Mouse (Mus musculus): ENCODE measurements around the gene Prune1. TPM values are rescaled to one million over a fixed set of nuclear protein-coding genes. Genes with fewer than 3 reads are reported as not detected.

Prune1 gene
- polyA plus RNA-seq, 1 experiment, result 0.08 TPM

GRCm38 (mm10) chr3:95293537-95293936 lies 11.7 kb upstream of the Prune1 start:
- Histone ChIP-seq H3K27me3 (ENCODE audit: control insufficient read depth) (no peaks in the 10 kb centered on the region), H3K36me3 (ENCODE audit: control insufficient read depth) (peaks cover 80% of the 10 kb centered on the region), H3K4me3 (replicated peaks) (no peak overlapping the region), H3K4me1 (ENCODE audit: control insufficient read depth) (peaks cover 14% of the 10 kb centered on the region), H3K9me3 (ENCODE audit: control insufficient read depth, low read length) (no peaks in the 10 kb centered on the region)
- TF ChIP-seq GATA1 (IDR thresholded peaks at IDR 0.05; ENCODE audit: low read length), result no peak
- no peak for TF ChIP-seq TAL1 (IDR thresholded peaks at IDR 0.05; ENCODE audit: low read length)

GRCm38 (mm10) chr3:95292899-95293298 lies 11.0 kb upstream of the Prune1 start:
- peaks cover 14% of the 10 kb centered on the region for H3K4me1 ChIP-seq (ENCODE audit: control insufficient read depth)
- no peaks in the 10 kb centered on the region for H3K9me3 ChIP-seq (ENCODE audit: control insufficient read depth, low read length)
- no peak overlapping the region for H3K4me3 ChIP-seq (replicated peaks)
- peaks cover 84% of the 10 kb centered on the region for H3K36me3 ChIP-seq (ENCODE audit: control insufficient read depth)
- no peaks in the 10 kb centered on the region for H3K27me3 ChIP-seq (ENCODE audit: control insufficient read depth)
- TF ChIP-seq TAL1 (IDR thresholded peaks at IDR 0.05; ENCODE audit: low read length), result no peak
- no peak for TF ChIP-seq GATA1 (IDR thresholded peaks at IDR 0.05; ENCODE audit: low read length)

- no peaks in the 10 kb centered on the region for H3K27me3 ChIP-seq (ENCODE audit: control insufficient read depth)
- peaks cover 15% of the 10 kb centered on the region for H3K4me1 ChIP-seq (ENCODE audit: control insufficient read depth)
- TF ChIP-seq TAL1 (IDR thresholded peaks at IDR 0.05; ENCODE audit: low read length), result no peak
- no peak for TF ChIP-seq GATA1 (IDR thresholded peaks at IDR 0.05; ENCODE audit: low read length)
- H3K4me3 ChIP-seq (replicated peaks), result no peak overlapping the region
- H3K9me3 ChIP-seq (ENCODE audit: control insufficient read depth, low read length), result no peaks in the 10 kb centered on the region
- H3K36me3 ChIP-seq (ENCODE audit: control insufficient read depth), result peaks cover 84% of the 10 kb centered on the region
Measured at GRCm38 (mm10) chr3:95291041-95291440, 9.2 kb upstream of the Prune1 start.

- Histone ChIP-seq H3K9me3 (ENCODE audit: control insufficient read depth, low read length) (no peaks in the 10 kb centered on the region), H3K4me3 (replicated peaks) (no peak overlapping the region), H3K4me1 (ENCODE audit: control insufficient read depth) (peaks cover 22% of the 10 kb centered on the region), H3K27me3 (ENCODE audit: control insufficient read depth) (no peaks in the 10 kb centered on the region), H3K36me3 (ENCODE audit: control insufficient read depth) (peaks cover 77% of the 10 kb centered on the region)
- TF ChIP-seq TAL1 (IDR thresholded peaks at IDR 0.05; ENCODE audit: low read length) (no peak), GATA1 (IDR thresholded peaks at IDR 0.05; ENCODE audit: low read length) (no peak)
Measured at GRCm38 (mm10) chr3:95290156-95290555, 8.3 kb upstream of the Prune1 start.

GRCm38 (mm10) chr3:95289419-95289818 lies 7.5 kb upstream of the Prune1 start:
- no peak for TF ChIP-seq TAL1 (IDR thresholded peaks at IDR 0.05; ENCODE audit: low read length)
- no peak for TF ChIP-seq GATA1 (IDR thresholded peaks at IDR 0.05; ENCODE audit: low read length)
- no peak overlapping the region for H3K4me3 ChIP-seq (replicated peaks)
- H3K4me1 ChIP-seq (ENCODE audit: control insufficient read depth), result peaks cover 25% of the 10 kb centered on the region
- H3K9me3 ChIP-seq (ENCODE audit: control insufficient read depth, low read length), result no peaks in the 10 kb centered on the region
- no peaks in the 10 kb centered on the region for H3K27me3 ChIP-seq (ENCODE audit: control insufficient read depth)
- H3K36me3 ChIP-seq (ENCODE audit: control insufficient read depth), result peaks cover 75% of the 10 kb centered on the region

- Histone ChIP-seq H3K4me3 (replicated peaks) (no peak overlapping the region), H3K36me3 (ENCODE audit: control insufficient read depth) (peaks cover 60% of the 10 kb centered on the region), H3K27me3 (ENCODE audit: control insufficient read depth) (no peaks in the 10 kb centered on the region), H3K4me1 (ENCODE audit: control insufficient read depth) (peaks cover 34% of the 10 kb centered on the region), H3K9me3 (ENCODE audit: control insufficient read depth, low read length) (no peaks in the 10 kb centered on the region)
- TF ChIP-seq TAL1 (IDR thresholded peaks at IDR 0.05; ENCODE audit: low read length) (no peak), GATA1 (IDR thresholded peaks at IDR 0.05; ENCODE audit: low read length) (no peak)
Measured at GRCm38 (mm10) chr3:95287541-95287940, 5.7 kb upstream of the Prune1 start.

- peaks cover 42% of the 10 kb centered on the region for H3K4me1 ChIP-seq (ENCODE audit: control insufficient read depth)
- H3K4me3 ChIP-seq (replicated peaks), result no peak overlapping the region
- TF ChIP-seq TAL1 (IDR thresholded peaks at IDR 0.05; ENCODE audit: low read length) (no peak), GATA1 (IDR thresholded peaks at IDR 0.05; ENCODE audit: low read length) (no peak)
- H3K27me3 ChIP-seq (ENCODE audit: control insufficient read depth), result no peaks in the 10 kb centered on the region
- H3K36me3 ChIP-seq (ENCODE audit: control insufficient read depth), result peaks cover 53% of the 10 kb centered on the region
- H3K9me3 ChIP-seq (ENCODE audit: control insufficient read depth, low read length), result no peaks in the 10 kb centered on the region
Measured at GRCm38 (mm10) chr3:95286510-95286909, 4.6 kb upstream of the Prune1 start.

GRCm38 (mm10) chr3:95286011-95286410 lies 4.1 kb upstream of the Prune1 start:
- Histone ChIP-seq H3K27me3 (ENCODE audit: control insufficient read depth) (no peaks in the 10 kb centered on the region), H3K36me3 (ENCODE audit: control insufficient read depth) (peaks cover 49% of the 10 kb centered on the region), H3K9me3 (ENCODE audit: control insufficient read depth, low read length) (no peaks in the 10 kb centered on the region), H3K4me3 (replicated peaks) (no peak overlapping the region), H3K4me1 (ENCODE audit: control insufficient read depth) (peaks cover 47% of the 10 kb centered on the region)
- TF ChIP-seq GATA1 (IDR thresholded peaks at IDR 0.05; ENCODE audit: low read length), result no peak
- no peak for TF ChIP-seq TAL1 (IDR thresholded peaks at IDR 0.05; ENCODE audit: low read length)

GRCm38 (mm10) chr3:95285390-95285789 lies 3.5 kb upstream of the Prune1 start:
- H3K4me3 ChIP-seq (replicated peaks), result no peak overlapping the region
- no peaks in the 10 kb centered on the region for H3K27me3 ChIP-seq (ENCODE audit: control insufficient read depth)
- no peaks in the 10 kb centered on the region for H3K9me3 ChIP-seq (ENCODE audit: control insufficient read depth, low read length)
- TF ChIP-seq TAL1 (IDR thresholded peaks at IDR 0.05; ENCODE audit: low read length) (no peak), GATA1 (IDR thresholded peaks at IDR 0.05; ENCODE audit: low read length) (no peak)
- H3K4me1 ChIP-seq (ENCODE audit: control insufficient read depth), result peaks cover 54% of the 10 kb centered on the region
- H3K36me3 ChIP-seq (ENCODE audit: control insufficient read depth), result peaks cover 44% of the 10 kb centered on the region
